Mouse (Mus musculus): ENCODE data around the gene Zfp111.
A peak's percentile ranks its signal among the peaks of the same experiment; 100 is the strongest.

Zfp111 gene

DNA sequence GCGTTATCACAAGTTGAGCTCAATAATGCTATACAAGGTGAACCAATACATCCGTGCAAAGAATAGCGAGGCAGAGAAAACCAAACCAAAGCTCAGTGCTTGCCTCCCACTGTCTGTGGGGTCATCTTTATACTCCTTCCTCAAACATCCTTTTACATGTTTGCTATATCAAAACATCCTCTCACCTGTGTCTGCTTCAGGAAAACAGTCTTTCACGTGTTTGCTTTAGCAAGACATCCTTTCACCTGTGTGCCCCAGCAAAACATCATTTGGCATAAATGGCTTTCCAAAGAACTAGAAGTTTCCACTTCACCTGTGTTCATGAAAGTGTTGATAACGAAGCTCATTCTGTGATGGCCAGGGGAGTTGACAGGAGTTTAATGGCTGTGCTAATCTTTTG, at the start of gene Zfp111:
TSS of gene Zfp111 (minus strand) at position 101 of the 400 bp plus-strand sequence.
- DNase-seq (ENCODE audit: low spot score) = no peak

DNA sequence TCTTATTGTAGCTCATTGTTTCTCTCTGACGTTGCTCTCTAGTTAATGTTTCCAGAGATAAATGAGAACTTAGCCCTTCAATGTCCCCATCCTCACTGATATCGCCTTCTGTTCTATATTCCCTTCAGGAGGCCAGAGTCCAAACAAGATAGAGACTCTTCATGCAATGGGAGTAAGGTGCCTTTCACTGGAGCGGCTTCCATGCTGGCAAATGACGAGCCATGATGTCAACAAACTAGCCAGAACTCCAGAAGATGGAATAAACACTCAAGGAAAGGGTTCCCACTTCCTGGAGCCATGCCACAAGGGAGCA, 48.7 kb upstream of the Zfp111 start:
- DNase-seq (ENCODE audit: low spot score) = no peak

DNA sequence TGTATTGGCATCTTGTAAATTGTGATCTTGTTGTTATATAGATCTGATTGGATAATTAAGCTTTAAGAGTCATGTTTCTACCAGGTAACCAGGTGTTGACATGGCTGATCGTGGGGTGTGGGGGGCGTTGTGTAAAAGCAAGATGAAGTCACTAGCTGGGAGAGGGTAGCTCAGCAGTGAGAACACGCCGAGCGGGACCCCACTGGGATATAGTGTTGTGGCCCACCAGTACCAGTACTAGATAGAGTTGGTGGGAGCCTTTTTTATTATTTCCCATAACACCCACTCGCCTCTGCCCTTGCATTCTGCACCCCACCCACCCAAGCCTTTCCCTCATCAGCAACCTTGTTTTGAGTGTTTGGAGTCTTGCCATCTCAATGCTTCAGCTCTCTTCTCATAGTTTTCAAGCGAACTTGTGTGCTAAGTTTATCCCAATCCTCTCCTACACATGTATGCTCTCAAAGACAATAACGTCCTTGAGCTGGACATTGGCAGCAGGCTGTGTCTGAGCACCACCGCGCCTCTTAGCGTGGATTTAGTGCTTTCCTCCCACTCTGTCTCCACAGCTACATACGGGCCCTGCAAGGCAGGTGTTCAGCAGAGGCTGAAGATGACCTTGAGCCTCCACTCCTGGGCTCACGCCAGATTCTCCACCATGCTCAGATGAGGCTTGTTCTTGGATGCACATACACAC, 48.2 kb upstream of the Zfp111 start:
- no peak for DNase-seq (ENCODE audit: low spot score)

DNA sequence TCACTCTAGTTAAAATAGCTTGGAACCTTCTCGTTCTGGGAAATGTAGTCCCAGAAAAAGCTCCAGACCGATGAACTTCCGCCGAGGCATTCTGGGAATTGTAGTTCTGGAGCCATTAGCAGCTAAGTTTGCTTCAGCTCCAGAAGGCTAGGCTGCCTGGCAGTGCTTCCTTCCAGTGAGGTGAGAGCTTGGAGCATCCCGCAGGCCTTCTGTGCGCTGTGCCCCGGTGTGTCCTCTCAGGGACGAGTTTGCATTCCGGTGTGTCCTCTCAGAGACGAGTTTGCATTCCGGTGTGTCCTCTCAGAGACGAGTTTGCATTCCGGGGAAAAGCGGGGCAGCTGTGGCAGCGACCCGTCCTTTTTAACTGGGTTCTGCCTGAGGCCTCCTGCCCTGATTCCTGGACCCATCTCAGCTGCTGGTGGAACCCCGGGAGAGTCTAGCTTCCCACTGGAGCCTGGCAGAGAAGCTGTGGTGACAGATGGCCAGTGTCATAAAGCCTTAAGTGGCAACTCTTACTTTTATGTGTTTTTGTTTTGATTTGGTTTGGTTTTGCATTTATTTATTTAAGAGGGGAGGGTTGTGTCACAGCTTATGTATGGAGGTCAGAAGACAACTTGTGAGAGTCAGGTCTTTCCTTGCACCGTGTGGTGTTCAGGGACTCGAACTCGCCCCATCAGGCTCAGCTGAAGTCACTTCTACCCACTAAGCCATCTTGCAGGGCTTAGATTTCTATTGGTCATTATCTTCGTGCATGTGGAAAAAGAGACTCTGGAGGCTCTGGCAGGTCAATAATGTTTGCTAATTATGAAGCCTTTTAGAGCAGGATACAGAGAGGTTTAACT, 43.6 kb upstream of the Zfp111 start, which contains the start of gene Zfp108:
TSS of gene Zfp108 (plus strand) at position 162 of the 842 bp plus-strand sequence.
- peak; percentile 26 for DNase-seq (ENCODE audit: low spot score)

DNA sequence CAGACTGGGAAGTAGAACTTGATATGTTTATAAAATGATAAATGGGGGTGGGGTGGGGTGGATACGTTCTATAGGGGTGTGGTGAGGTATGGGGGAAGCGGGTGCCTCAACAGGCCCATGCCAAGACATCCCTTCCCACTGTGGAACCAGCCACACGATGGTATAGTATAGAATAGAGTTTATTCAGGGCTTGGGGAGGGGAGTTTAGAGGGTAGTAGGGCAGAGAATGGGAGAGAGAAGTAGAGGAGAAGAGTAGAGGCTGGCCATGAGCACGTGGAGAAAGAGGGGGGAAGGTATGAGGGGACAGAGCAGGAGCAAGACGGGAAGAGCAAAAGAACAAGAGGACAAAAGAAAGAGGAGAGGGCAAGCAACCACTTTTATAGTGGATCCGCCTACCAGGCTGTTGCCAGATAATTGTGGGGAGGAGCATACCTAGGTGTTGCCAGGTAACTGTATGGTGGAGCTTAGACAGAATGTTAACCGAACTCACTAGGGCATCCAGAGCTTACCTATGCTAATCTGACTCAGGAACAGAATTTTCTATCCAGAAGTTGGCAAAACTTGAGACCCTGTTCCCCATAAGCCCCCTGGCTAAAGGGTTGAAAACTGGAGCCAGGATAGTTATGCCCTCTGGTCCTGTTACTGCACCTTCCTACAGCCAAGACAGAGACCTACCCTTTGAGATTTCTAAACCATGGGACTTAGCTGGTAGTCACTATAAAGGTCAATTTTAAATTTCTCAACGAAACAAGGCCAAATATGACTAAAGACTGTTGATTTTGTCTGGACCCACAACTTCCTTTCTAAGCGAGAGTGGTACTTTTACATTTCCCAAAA, 42.8 kb upstream of the Zfp111 start:
- no peak for DNase-seq (ENCODE audit: low spot score)

DNA sequence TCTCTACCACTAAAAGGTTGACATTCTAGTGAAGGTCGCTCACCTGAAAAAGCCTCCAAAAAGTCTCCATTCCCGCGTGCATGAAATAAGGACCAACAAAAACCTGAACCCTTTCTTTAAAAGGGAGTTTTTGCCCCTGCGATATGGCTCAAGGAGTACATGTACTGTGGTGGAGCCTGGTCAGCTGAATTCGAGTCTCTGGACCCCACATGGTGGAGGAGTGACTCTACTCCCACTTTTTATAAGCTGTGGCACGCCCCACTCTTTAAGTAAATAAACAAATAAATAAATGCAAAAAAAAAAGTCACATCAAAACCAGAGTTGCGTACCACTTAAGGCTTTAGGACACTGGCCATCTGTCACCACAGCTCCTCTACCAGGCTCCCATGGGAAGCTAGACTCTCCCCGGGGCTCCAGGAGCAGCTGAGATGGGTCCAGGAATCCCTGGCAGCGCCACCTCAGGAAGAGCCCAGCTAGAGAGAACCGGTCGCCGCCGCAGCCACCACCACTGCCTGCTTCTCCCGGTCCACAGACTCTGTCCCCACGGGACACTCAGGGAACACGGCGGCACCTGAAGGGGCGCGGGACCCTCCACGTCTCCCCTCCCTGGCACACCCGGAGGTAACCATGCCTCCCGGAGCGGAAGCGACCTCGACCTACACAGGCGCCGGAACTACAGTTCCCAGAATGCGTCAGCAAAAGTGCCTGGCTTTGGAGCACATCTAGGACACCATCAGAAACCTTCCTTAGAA, 26.0 kb upstream of the Zfp111 start, which contains the start of gene Zfp109:
TSS of gene Zfp109 (minus strand) at position 521 of the 752 bp plus-strand sequence.
- peak; percentile 50 for DNase-seq (ENCODE audit: low spot score)

DNA sequence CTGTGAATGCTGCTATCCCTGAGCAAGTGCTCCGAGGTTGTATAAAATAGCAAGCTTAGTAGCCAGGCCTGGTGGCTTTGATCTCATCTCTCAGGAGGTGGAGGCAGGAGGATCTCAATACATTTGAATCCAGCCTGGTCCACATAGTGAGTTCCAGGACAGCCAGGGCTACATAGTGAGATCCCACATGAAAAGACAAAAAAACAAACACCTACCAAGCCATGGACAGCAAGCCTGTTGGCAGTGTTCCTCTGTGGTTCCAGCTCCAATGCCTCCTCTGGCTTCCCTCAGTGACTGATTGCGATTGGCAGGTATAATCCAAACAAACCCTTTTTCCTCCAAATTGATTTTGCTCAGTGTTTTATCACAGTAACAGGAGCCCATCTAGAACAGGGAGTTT, 947 bp downstream of the Zfp111 start:
- DNase-seq (ENCODE audit: low spot score) = no peak

DNA sequence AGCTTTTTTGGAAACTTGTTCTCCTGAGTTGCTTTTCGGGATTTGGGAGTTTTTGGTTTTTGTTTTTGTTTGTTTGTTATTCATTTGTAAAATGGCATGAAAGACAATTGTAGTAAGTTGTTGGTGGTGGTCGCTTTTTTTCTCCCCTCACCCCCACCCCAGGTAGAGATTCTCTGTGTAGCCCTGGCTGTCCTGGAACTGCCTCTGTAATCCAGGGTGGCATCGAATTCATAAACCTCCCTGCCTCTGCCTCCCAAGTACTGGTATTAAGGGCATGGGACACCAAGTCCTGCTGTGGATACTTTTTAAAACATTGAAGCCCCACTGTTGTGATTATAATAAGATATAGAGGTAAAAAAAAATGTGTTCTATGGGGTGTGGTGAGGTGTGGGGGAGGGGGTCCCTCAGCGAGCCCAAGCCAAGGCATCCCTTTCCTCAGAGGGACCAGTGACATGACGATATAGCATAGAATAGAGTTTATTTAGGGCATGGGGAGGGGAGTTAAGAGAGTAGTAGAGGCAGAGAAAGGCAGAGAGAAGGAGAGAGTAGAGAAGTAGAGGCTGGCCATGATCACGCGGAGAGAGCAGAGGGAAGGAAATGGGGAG, 2.9 kb downstream of the Zfp111 start:
- DNase-seq (ENCODE audit: low spot score) = no peak

DNA sequence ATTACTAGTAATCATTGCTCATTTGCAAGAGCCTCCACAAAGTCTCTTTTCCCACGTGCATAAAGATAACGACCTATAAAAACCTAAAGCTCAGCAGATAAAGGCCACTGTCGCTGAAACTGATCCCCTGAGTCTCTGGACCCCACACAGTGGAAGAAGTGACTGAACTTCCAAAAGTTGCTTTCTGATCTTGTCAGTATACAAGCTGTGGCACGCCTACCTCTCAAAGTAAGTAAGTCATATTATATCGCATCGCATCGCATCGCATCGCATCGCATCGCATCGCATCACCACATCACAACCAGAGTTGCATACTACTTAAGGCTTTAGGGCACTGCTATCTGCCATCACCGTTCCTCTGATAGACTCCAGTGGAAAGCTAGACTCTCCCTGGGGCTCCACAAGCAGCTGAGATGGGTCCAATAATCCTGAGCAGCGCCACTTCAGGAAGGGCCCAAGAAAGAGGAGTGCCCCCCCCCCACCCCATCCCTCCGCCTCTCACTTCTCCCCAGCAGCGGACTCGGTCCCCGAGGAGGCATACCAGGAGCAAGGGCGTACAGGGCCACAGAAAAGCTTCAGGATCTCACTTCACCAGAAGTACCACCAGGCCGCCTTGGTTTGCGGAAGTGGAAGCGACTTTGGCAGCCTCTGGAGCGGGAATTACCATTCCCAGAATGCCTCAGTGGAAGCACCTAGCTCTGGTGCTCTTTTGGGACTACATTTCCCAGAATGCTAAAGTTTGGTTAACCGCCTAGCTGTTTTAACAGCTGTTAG, 3.6 kb downstream of the Zfp111 start:
- DNase-seq (ENCODE audit: low spot score) = no peak

DNA sequence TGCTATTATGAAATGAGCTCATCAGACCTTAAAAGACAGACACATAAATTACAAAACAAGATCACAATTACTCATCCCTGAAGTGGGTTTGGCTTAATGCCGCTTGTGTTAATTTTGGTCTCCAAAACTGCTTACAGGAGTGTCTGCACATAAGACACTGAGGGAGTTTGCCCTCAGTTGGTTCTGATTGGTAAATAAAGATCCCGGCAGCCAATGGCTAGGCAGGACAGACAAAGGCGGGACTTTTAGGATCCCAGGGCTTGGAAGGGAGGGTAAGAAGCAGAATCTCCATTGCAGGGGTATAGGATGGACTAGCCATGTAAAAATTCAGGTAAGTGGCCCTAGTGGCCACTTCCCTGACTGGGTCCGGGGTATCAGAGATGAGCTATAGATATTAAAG, 14.3 kb downstream of the Zfp111 start:
- no peak for DNase-seq (ENCODE audit: low spot score)

DNA sequence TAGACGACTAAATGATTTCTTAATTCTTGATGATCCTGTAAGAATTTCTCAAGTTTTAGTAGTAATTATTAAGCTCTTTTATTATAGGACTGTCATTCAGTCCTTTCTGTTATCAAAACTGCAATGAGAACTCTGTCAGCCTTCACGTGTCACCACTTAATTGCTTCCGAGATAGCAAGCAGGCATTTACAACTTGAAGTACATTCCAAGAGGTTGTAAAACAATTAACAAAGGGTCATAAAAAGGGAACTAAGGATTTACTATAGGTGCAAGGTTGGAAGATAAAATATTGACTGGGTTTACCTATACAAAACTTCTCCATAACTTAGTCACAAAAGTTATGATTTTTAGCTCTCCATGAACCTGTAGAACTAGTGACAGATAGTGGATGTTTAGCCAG, 18.1 kb downstream of the Zfp111 start:
- DNase-seq (ENCODE audit: low spot score) = no peak

DNA sequence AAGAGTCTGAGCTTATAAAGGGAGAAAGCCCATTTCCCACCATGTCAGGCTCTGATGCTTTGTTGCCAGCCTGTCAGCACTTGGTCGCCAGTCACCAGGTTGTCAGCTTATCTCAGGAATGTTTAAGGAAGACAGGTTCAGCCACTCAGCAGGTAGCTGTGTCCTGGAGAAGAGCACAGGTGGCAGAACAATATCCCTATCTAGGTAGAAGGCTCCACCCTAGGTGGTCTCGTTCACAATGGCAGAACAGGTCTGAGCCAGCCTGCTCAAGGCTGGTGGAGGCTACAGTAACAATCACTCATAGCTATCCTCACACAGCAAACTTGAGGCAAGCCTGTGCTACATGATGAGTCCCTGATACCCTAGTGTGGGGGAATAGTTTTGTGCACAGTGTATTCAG, 19.9 kb downstream of the Zfp111 start:
- DNase-seq (ENCODE audit: low spot score) = no peak

DNA sequence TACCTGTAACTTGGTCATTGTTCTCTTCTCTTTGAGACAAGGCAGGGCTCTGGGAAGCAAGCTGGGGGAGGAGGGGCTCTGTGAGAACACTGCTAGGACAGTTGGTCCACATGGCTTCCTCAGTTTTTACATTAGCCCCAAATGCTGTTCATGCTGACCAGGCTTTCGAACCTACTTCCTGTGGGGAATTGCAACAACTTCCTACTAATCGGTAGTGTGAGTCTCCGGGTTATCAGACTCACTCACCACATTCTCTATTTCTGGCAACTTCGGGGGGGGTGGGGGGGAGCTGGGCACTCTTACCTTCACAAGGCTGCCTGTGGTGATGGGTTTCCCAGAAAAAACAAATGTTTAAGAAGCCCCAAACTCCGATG, 21.7 kb downstream of the Zfp111 start:
- no peak for DNase-seq (ENCODE audit: low spot score)

DNA sequence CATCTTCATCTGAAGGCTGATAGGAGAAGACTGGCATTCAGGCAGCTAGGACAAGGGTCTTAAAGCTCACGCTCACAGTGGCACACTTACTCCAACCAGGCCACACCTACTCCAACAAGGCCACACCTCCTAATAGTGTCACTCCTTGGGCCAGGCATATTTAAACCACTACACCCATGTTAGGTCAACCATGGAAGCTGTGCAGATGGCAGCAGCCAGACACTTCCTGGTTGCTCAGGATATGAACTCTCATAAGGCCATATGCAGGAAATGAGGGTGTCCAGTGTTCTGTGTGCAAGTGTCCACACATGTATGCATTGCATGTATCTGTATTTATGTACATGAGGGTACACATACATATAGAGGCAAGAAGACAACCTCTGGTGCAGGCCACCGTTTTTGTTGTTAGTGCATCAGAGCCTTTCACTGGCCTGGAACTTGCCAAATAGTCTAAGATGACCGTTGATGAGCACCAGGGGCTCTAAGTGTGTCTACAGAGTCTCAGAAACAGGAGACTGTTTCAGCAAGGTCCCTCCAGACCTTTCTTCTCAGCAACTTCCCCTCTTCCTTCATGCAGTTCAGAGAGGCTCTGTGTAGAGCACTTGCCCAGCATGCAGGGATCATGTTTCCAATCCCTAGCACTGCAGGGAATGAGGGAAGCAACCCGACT, 22.2 kb downstream of the Zfp111 start:
- DNase-seq (ENCODE audit: low spot score) = no peak

DNA sequence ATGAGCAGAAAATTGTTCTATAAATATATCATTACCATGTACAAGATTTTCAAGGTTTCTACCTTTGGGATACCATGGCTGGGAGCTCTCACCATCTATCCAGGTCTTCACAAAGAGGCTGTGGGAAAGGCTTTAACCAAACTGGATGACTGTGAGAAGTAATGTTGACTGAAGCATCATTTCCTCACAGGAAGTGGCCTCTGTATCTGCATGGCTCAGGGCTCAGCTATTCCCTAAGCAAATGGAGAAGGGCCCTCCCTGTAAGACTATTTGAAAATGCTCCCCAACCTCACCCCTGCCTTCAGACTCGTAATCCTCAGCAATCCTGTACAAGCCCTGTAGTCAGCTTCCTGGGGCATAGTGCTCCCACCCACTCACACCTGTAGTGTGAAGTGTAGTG, 23.6 kb downstream of the Zfp111 start:
- no peak for DNase-seq (ENCODE audit: low spot score)

DNA sequence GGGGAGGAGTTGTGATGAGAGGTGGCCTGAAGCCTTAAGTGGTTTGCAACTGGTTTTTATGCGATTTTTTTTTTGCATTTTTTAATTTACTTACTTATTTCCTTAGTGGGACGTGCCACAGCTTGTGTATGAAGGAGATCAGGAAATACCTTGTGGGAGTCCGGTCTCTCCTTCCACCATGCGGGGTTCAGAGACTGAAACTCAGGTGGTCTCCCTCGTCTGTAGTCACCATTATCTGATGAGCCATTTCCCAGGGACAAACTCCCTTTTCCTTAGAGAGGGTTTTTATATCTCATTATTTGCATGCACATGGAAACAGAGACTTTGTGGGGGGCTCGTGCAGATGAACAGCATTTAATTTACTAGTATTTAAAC, 35.9 kb downstream of the Zfp111 start:
- no peak for DNase-seq (ENCODE audit: low spot score)

DNA sequence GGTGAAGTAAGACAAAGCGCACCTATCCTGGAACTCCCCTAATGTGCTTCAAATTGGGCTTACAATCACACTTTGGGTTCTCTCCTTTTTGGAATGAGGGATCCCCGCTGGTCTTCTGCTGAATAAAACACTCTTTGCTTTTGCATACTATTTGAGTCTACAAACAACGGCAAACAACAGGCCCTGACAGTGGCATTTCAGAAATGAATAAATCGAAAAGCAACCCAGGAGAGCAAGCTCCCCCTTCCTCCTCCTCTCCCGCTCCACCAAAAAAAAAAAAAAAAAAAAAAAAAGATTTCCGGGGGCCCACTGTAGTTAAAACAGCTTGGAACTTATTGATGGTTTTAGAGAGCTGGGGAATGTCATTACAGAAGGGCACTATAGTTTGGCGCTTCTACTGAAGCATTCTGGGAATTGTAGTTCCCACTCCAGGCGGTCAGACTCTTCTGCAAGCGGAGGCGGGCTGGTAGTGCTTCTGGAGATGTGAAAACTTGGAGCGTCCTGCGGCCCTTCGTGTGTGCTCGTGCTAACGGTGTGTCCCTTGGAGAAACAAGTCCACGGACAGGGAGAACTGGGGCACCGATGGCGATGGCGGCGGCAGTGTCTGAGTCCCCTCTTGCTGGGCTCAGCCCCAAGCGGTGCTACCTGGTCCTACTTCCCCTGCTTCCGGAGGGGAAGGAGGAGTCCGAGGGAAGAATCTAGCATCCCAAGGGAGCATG, 36.5 kb downstream of the Zfp111 start, which contains the start of gene Zfp114:
TSS of gene Zfp114 (plus strand) at position 443 of the 719 bp plus-strand sequence.
- DNase-seq (ENCODE audit: low spot score) = peak; percentile 19

DNA sequence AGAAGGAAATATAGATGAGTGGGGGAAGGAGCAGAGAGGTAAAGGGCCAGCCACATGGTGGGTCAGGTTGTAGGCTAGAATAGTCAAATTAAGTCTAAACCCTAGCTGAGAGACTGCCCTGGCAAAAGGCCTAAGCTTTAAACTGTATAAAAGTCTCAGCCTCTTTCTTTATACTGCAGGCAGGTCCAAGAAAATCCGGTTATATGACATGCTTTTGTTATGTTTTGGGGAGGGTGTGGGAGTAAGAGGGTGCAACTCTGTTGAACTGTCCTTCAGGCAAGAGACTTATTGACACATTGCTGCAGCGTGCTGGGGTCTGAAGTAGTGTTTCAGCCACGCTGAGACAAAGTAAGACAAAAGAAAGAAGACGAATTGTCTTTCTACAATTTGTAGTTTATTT, 39.1 kb downstream of the Zfp111 start:
- DNase-seq (ENCODE audit: low spot score) = no peak

DNA sequence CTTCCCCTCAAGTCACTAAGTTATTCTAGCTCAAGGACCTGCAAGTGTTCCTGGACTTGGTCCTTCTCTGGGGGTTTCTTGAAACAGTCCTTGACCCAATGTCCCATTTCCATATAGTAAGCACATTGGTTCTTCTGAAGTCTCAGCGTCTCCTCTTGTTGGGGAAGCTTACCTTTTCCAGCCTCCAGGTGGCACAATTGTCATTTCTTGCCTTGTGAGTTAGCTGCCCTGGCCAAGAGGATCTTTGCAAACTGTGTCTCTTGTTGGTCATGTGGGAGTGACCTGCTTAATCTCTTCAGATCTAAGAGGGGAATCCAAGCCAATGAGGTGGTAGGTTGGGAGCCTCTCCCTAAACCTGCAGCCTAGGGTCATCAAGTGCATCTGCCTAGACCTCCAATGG, 58.0 kb downstream of the Zfp111 start:
- DNase-seq (ENCODE audit: low spot score) = no peak
